Mouse (Mus musculus): ENCODE measurements around the gene Spata13. TPM values are rescaled to one million over a fixed set of nuclear protein-coding genes. Genes with fewer than 3 reads are reported as not detected.
A peak's percentile ranks its signal among the peaks of the same experiment; 100 is the strongest.

Gene Spata13
- polyA plus RNA-seq, 1 experiment from 2014 or later, result 63.2 TPM

DNA sequence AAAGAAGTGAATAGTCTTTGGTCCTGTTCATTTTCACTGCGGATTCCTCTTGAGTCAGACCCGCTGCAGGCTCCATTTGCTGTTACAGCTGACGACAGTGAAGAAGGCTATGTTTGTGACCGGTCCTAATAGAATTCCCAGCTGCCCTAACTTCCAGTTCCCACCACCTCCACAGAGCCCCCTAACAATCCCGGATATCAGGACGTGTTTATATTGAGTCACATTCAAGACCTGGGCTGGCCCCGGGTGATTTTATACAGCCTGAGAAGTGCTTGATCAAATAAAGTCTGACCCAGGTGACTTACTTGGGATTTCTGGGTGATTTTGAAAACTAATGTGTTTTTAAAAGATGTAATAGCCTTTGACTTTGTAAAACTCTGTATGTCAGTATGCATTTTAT lies 129.0 kb downstream of the Spata13 start:
- peaks cover 41% of the 10 kb centered on the region for H3K36me3 ChIP-seq
- no peaks in the 10 kb centered on the region for H3K4me1 ChIP-seq
- H3K4me3 ChIP-seq, result no peak overlapping the region
- H3K27me3 ChIP-seq, result no peaks in the 10 kb centered on the region
- ATAC-seq (ENCODE audit: low FRiP score), result no peak
- H3K9ac ChIP-seq, result no peak overlapping the region
- no peak overlapping the region for H3K27ac ChIP-seq
- no peak overlapping the region for H3K4me2 ChIP-seq (replicated peaks)
- WGBS, result 76% methylated on average over 7 of the region's 7 CpGs
- no peaks in the 10 kb centered on the region for H3K9me3 ChIP-seq (replicated peaks)

DNA sequence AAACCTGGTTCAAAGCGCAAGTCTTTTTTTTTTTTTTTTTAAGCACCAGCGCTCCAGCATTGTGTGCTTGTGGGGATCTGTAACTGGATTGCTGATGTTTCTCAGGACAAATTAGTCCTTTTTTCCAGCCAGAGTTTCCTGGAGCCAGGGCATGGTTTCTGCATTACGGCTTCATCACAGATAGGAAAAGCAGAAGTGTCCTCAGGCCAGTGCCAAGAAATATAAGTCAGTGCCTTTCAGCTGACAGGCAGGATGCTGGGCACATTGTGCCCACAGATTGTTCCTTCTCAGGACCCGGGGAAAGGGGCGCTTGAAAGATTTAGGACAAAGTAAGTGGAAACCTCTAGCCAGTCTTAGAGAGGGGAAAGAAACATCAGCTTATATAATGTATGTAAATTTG lies 129.9 kb downstream of the Spata13 start:
- Histone ChIP-seq H3K9ac (no peak overlapping the region), H3K4me3 (no peak overlapping the region), H3K9me3 (replicated peaks) (no peaks in the 10 kb centered on the region), H3K36me3 (peaks cover 35% of the 10 kb centered on the region), H3K4me1 (no peaks in the 10 kb centered on the region), H3K27ac (no peak overlapping the region), H3K4me2 (replicated peaks) (no peak overlapping the region), H3K27me3 (no peaks in the 10 kb centered on the region)
- no peak for ATAC-seq (ENCODE audit: low FRiP score)
- 91% methylated on average over 5 of the region's 5 CpGs for WGBS

GRCm38 (mm10) chr14:60764526-60764925 lies 130.7 kb downstream of the Spata13 start:
- Histone ChIP-seq H3K4me2 (replicated peaks) (no peak overlapping the region), H3K4me1 (no peaks in the 10 kb centered on the region), H3K9me3 (replicated peaks) (no peaks in the 10 kb centered on the region), H3K27me3 (no peaks in the 10 kb centered on the region), H3K36me3 (peaks cover 27% of the 10 kb centered on the region), H3K9ac (no peak overlapping the region), H3K27ac (no peak overlapping the region), H3K4me3 (no peak overlapping the region)
- WGBS, result 83% methylated on average over 4 of the region's 4 CpGs
- ATAC-seq (ENCODE audit: low FRiP score), result no peak

- no peak overlapping the region for H3K4me2 ChIP-seq (replicated peaks)
- H3K27ac ChIP-seq, result no peak overlapping the region
- 77% methylated on average over 2 of the region's 2 CpGs for whole genome bisulfite sequencing
- H3K36me3 ChIP-seq, result peaks cover 23% of the 10 kb centered on the region
- H3K9ac ChIP-seq, result no peak overlapping the region
- no peaks in the 10 kb centered on the region for H3K4me1 ChIP-seq
- H3K4me3 ChIP-seq, result no peak overlapping the region
- no peaks in the 10 kb centered on the region for H3K27me3 ChIP-seq
- H3K9me3 ChIP-seq (replicated peaks), result no peaks in the 10 kb centered on the region
- ATAC-seq (ENCODE audit: low FRiP score), result no peak
Observed at GRCm38 (mm10) chr14:60765025-60765424, 131.2 kb downstream of the Spata13 start.

GRCm38 (mm10) chr14:60767884-60768283 lies 134.1 kb downstream of the Spata13 start, which contains the start of gene C1qtnf9:
TSS of gene C1qtnf9 (plus strand) at chr14:60768134.
- no peak within 1 kb of the TSS for H3K4me2 ChIP-seq (replicated peaks)
- H3K27ac ChIP-seq, result no peak within 1 kb of the TSS
- no peak for ATAC-seq (ENCODE audit: low FRiP score)
- H3K36me3 ChIP-seq, result no peaks in the 10 kb centered on the region; the same call in 1 of the 2 replicates
- no peaks in the 10 kb centered on the region for H3K4me1 ChIP-seq
- 69% methylated on average over 4 of the region's 4 CpGs for WGBS
- no peaks in the 10 kb centered on the region for H3K27me3 ChIP-seq
- no peak within 1 kb of the TSS for H3K9ac ChIP-seq
- no peak within 1 kb of the TSS for H3K4me3 ChIP-seq
- no peaks in the 10 kb centered on the region for H3K9me3 ChIP-seq (replicated peaks)

DNA sequence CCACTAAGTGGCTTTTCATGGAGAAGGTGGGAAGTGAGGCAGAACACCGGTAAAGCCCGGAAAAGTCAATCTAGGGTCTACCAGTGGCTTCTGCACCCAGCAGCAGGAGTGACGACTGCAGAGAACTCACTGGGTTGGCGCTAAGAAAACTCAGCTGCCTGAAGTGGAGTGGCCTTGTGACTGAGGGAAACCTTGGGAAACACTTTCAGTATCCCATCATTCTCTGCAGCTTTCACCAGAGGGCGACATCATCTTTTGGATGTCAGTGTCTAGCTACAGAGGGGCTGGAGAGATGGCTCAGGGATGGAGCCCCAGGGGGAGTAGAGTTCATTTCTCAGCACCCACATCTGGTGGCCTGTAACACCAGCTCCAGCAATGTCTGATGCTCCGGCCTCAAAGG lies 135.5 kb downstream of the Spata13 start:
- Histone ChIP-seq H3K4me3 (no peak overlapping the region), H3K4me2 (replicated peaks) (no peak overlapping the region), H3K9me3 (replicated peaks) (no peaks in the 10 kb centered on the region), H3K27me3 (no peaks in the 10 kb centered on the region), H3K27ac (no peak overlapping the region), H3K9ac (no peak overlapping the region), H3K4me1 (no peaks in the 10 kb centered on the region), H3K36me3 (no peaks in the 10 kb centered on the region)
- 43% methylated on average over 6 of the region's 6 CpGs for WGBS
- ATAC-seq (ENCODE audit: low FRiP score), result no peak

DNA sequence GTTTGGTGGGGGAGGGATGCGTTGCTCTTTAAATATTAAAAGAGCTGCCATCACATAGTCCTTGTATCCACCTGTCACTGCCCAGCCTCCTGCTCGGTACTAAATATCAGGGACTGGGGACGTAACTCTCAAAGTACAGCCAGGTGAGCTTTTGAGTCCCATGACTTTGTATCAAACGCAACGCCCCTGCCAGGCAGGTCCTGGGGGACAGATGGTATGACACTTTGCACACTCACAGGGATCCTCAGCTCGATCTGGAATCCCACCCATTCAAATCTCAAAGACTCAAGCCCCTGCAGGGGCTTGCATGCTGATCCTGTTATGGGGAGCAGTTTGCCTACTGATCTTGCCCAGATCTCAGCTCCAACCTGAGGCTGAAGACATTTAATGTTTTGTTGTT lies 136.8 kb downstream of the Spata13 start:
- no peak overlapping the region for H3K4me3 ChIP-seq
- H3K9me3 ChIP-seq (replicated peaks), result no peaks in the 10 kb centered on the region
- H3K36me3 ChIP-seq, result no peaks in the 10 kb centered on the region
- 79% methylated on average over 6 of the region's 6 CpGs for WGBS
- H3K4me1 ChIP-seq, result no peaks in the 10 kb centered on the region
- no peak overlapping the region for H3K9ac ChIP-seq
- H3K27me3 ChIP-seq, result no peaks in the 10 kb centered on the region
- no peak overlapping the region; the same call in 1 of the 2 replicates for H3K4me2 ChIP-seq (replicated peaks)
- ATAC-seq (ENCODE audit: low FRiP score), result 0 out of 2 replicates have a peak, but pooled peaks have one; percentile 11
- H3K27ac ChIP-seq, result no peak overlapping the region

DNA sequence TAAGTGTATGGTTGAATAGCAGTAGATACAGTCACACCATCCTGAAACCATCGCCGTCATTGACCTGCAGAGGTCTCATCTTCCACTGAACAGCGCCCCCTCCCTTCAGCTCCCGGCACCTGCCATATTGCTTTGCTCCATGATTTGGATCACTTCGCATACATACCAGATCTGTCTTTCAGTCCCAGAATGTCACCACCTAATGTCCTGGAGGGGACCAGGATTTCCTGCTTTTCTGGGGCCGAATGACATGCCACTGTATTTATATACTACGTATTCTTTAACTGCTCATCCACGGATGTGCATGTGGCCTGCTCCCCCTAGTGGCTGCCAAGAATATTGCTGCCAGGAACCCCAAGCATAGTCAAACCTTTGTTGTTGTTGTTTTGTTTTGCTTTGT lies 137.3 kb downstream of the Spata13 start:
- Histone ChIP-seq H3K9me3 (replicated peaks) (no peaks in the 10 kb centered on the region), H3K4me1 (no peaks in the 10 kb centered on the region), H3K27ac (no peak overlapping the region), H3K36me3 (no peaks in the 10 kb centered on the region), H3K4me2 (replicated peaks) (peak overlapping the region; percentile 55), H3K4me3 (peak overlapping the region; percentile 32), H3K9ac (no peak overlapping the region), H3K27me3 (no peaks in the 10 kb centered on the region)
- peak; percentile 52 for ATAC-seq (ENCODE audit: low FRiP score)
- WGBS, result 7% methylated on average over 8 of the region's 8 CpGs

GRCm38 (mm10) chr14:60773476-60773875 lies 139.7 kb downstream of the Spata13 start:
- Histone ChIP-seq H3K4me1 (no peaks in the 10 kb centered on the region), H3K36me3 (no peaks in the 10 kb centered on the region), H3K9me3 (replicated peaks) (no peaks in the 10 kb centered on the region), H3K4me3 (no peak overlapping the region), H3K4me2 (replicated peaks) (no peak overlapping the region), H3K27me3 (no peaks in the 10 kb centered on the region), H3K9ac (no peak overlapping the region), H3K27ac (no peak overlapping the region)
- no peak for ATAC-seq (ENCODE audit: low FRiP score)
- 72% methylated on average over 2 of the region's 2 CpGs for WGBS

DNA sequence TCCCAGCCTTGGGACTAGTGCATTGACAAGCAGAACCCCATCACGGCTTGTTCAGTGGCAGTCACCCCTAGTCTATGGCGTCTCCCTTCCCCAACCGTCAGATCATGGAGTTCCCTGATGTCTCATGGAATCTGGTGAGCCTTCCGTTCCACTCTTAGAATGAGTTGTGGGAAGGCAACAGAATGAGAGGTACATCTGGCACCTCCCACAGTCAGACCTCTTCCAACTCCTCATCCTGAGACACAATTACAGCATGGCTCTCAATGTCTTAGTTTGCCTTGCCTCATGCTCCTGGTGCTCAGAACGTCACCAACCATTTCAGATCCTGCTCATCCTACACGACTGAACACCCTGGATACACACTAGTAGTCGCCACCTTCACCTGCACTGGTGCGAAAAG lies 142.7 kb downstream of the Spata13 start:
- no peaks in the 10 kb centered on the region for H3K36me3 ChIP-seq
- H3K9ac ChIP-seq, result no peak overlapping the region

GRCm38 (mm10) chr14:60777485-60777919 lies 143.7 kb downstream of the Spata13 start:
- H3K27me3 ChIP-seq, result no peaks in the 10 kb centered on the region
- WGBS, result 85% methylated on average over 5 of the region's 5 CpGs
- H3K4me3 ChIP-seq, result no peak overlapping the region
- no peak overlapping the region for H3K27ac ChIP-seq
- H3K4me2 ChIP-seq (replicated peaks), result no peak overlapping the region
- H3K9me3 ChIP-seq (replicated peaks), result no peaks in the 10 kb centered on the region
- no peak overlapping the region for H3K9ac ChIP-seq
- no peaks in the 10 kb centered on the region for H3K36me3 ChIP-seq
- H3K4me1 ChIP-seq, result no peaks in the 10 kb centered on the region
- no peak for ATAC-seq (ENCODE audit: low FRiP score)

More for the DNA sequence above, 142.7 kb downstream of the Spata13 start:
- H3K4me3 ChIP-seq, result no peak overlapping the region
- H3K27ac ChIP-seq, result no peak overlapping the region
- no peak for ATAC-seq (ENCODE audit: low FRiP score)
- H3K27me3 ChIP-seq, result no peaks in the 10 kb centered on the region
- H3K9me3 ChIP-seq (replicated peaks), result no peaks in the 10 kb centered on the region
- no peaks in the 10 kb centered on the region for H3K4me1 ChIP-seq
- 91% methylated on average over 8 of the region's 8 CpGs for WGBS
- no peak overlapping the region for H3K4me2 ChIP-seq (replicated peaks)

- Histone ChIP-seq H3K36me3 (no peaks in the 10 kb centered on the region), H3K9ac (no peak overlapping the region), H3K9me3 (replicated peaks) (no peaks in the 10 kb centered on the region), H3K4me3 (no peak overlapping the region), H3K27ac (no peak overlapping the region), H3K4me1 (no peaks in the 10 kb centered on the region), H3K27me3 (peaks cover 8% of the 10 kb centered on the region), H3K4me2 (replicated peaks) (no peak overlapping the region)
- WGBS, result 87% methylated on average over 7 of the region's 7 CpGs
- no peak for ATAC-seq (ENCODE audit: low FRiP score)
Observed at GRCm38 (mm10) chr14:60779198-60779597, 145.4 kb downstream of the Spata13 start.

DNA sequence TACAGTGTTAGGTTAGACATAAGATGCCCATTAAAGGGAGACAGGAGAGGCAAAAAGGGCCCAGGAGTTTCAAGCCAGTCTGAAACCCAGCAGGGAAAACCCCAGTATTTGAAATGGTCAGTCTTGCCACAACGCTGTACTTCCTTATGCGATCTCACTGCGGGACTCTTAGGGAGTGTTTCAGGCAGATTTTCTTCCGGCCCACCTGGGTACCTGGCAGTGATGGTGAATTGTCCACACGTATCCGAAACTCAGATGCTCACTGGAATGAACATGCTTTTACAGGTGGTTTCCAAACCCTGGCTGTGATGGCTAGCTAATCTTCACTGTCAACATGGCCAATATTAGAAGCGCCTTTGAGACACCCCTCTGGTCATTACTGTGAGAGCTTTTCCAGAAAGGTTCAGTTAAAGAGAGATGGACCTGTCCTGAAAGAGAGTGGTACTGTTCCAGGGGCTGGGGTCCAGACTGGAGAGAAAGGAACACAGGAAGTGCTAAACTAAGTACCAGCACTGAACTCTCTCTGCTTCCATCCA lies 148.4 kb downstream of the Spata13 start:
- no peak overlapping the region for H3K9ac ChIP-seq
- H3K4me1 ChIP-seq, result peaks cover 5% of the 10 kb centered on the region
- WGBS, result 46% methylated on average over 7 of the region's 7 CpGs
- H3K27me3 ChIP-seq, result peaks cover 8% of the 10 kb centered on the region
- no peaks in the 10 kb centered on the region for H3K9me3 ChIP-seq (replicated peaks)
- no peak overlapping the region for H3K27ac ChIP-seq
- H3K36me3 ChIP-seq, result no peaks in the 10 kb centered on the region
- ATAC-seq (ENCODE audit: low FRiP score), result no peak
- no peak overlapping the region for H3K4me3 ChIP-seq
- no peak overlapping the region for H3K4me2 ChIP-seq (replicated peaks)

All from hindbrain, embryonic 12.5 days (tissue).